Mouse (Mus musculus): ENCODE results near the gene Plekha7.

DNA sequence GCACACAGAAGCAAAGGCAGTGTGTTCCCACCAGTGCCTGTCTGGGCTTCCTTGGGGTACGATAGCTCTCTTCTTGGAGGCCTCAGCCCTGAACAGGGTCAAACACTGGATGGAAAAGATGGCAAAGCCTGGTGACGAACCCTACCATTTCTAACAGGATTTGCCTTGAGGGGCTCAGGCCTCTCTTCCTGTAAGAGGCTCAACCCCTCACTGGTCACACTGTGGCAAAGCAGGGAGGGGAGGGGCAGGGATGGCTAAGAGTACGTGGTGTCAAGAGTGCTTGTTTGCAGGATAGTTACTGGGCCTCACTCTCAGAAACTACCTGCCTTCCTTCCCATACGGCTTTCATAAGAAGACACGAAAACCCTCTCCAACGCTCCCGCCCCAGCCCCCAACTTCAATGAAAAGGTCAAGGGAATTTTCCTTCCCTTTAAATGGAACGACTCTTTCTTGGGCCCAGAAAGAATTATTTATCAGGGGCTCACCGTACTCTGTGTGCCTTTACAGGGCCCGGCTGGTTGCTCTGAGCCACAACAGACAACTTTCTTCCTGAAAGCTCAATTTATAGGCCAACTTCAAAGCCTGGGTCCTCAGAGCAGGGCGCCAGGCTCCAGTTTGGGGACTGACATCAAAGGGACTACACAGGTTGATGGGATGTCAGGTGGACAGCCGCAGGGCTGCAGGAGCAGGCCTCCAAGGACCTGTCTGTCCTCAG lies 192.8 kb downstream of the Plekha7 start:
- TF ChIP-seq FLI1 (IDR thresholded peaks at IDR 0.05; ENCODE audit: low read length) = no peak
- no peak for TF ChIP-seq GATA1 (IDR thresholded peaks at IDR 0.05; ENCODE audit: borderline replicate concordance, low read length)
